Mouse (Mus musculus) heart, adult 2 months (tissue): ENCODE data around the gene Xpo6. TPM values are rescaled to one million over a fixed set of nuclear protein-coding genes. Genes with fewer than 3 reads are reported as not detected.

Experiments used
- DNase-seq, 2 experiments: peaks; one replicate each; pipeline ENCODE4 v3.0.0; 2021
- H3K27ac ChIP-seq: fragments of 200-600 bp; 2 replicates; pipeline ENCODE4 v1.8.1; 2022
- H3K27me3 ChIP-seq: fragments of 200-500 bp; 2 replicates; pipeline ENCODE4 v1.6.1; 2012; ENCODE audit warnings: mild to moderate bottlenecking, low read length, inconsistent platforms, mixed read lengths; ENCODE audit not compliant: control insufficient read depth, insufficient read depth
- H3K36me3 ChIP-seq: fragments of 200-500 bp; 2 replicates; pipeline ENCODE4 v1.6.1; 2012; ENCODE audit warnings: low read length, inconsistent platforms; ENCODE audit not compliant: control insufficient read depth, insufficient read depth
- H3K4me1 ChIP-seq: fragments of 200-500 bp; 2 replicates; pipeline ENCODE4 v1.6.1; 2011; ENCODE audit warnings: low read length; ENCODE audit not compliant: control insufficient read depth, insufficient read depth
- H3K4me3 ChIP-seq: fragments of 200-600 bp; 2 replicates; pipeline ENCODE4 v1.8.1; 2022
- H3K79me2 ChIP-seq: fragments of 200-500 bp; replicated peaks from 2 replicates; pipeline ENCODE4 v1.6.1; 2012; ENCODE audit warnings: mild to moderate bottlenecking, inconsistent platforms, low read length, moderate library complexity, mixed read lengths; ENCODE audit not compliant: control insufficient read depth, insufficient read depth
- H3K9ac ChIP-seq: fragments of 200-500 bp; 2 replicates; pipeline ENCODE4 v1.6.1; 2012; ENCODE audit warnings: low read depth, mild to moderate bottlenecking, control low read depth, inconsistent platforms, low read length, mixed read lengths
- CTCF ChIP-seq: fragments of 200-600 bp; IDR thresholded peaks from 2 replicates; pipeline ENCODE4 v1.8.1; 2022; ENCODE audit warnings: antibody characterized with exemption, mild to moderate bottlenecking, moderate library complexity
- EP300 ChIP-seq: fragments of 200-500 bp; IDR thresholded peaks from 2 replicates; pipeline ENCODE4 v1.6.1; 2011; ENCODE audit warnings: low read depth, low read length, control low read depth; ENCODE audit not compliant: insufficient read depth
- POLR2A ChIP-seq: fragments of 200-500 bp; IDR thresholded peaks from 2 replicates; pipeline ENCODE4 v1.6.1; 2011; ENCODE audit warnings: mild to moderate bottlenecking, low read depth, low read length, control low read depth; ENCODE audit not compliant: insufficient read depth
- WGBS: fragments of 180-500 bp; shearing (Covaris S2); methylation state at CpG from one replicate; pipeline ENCODE4 v1.1.7; 2018; 5-methylcytosine and 5-hydroxymethylcytosine counted together
- intact Hi-C: fragments of 180-260 bp; cut with DNase I; formaldehyde crosslinking; loops from one replicate; pipeline ENCODE4 v1.15.1; 2025
- polyA plus RNA-seq: library from polyadenylated mRNA; depleted of rRNA; stranded (reverse); fragments of >200 nt; gene quantifications from 2 replicates; pipeline ENCODE4 v1.2.3, GENCODE M21; 2012
- total RNA-seq, 2 experiments: library from RNA; stranded (reverse); gene quantifications; 2 replicates each; pipeline ENCODE4 v1.2.3; 2021

The Xpo6 gene
- total and polyA plus RNA-seq, 3 experiments: 16.5 to 133 (median 16.8) TPM

GRCm38 (mm10) chr7:126087602-126088001, 112.7 kb downstream of the Xpo6 start:
- intact Hi-C loops: loop anchor here (2.0 to 10.0 kb wide), 3 partner anchors 153 to 410 kb away; no protein-coding TSS in a partner anchor
- H3K4me1 ChIP-seq: 0 out of 2 replicates have a peak, but pooled peaks cover 1% of the 10 kb centered on the region
- H3K79me2 ChIP-seq: no peaks in the 10 kb centered on the region
- H3K4me3 ChIP-seq: no peak overlapping the region
- no peak overlapping the region for H3K9ac ChIP-seq
- no peak overlapping the region for H3K27ac ChIP-seq
- TF ChIP-seq EP300 (no peak), CTCF (no peak), POLR2A (no peak)
- H3K27me3 ChIP-seq: no peaks in the 10 kb centered on the region
- WGBS: 48% methylated on average over 10 of the region's 10 CpGs
- no peak for DNase-seq
- no peaks in the 10 kb centered on the region for H3K36me3 ChIP-seq

- intact Hi-C loops: loop anchor here (5.0 to 10.0 kb wide), 2 partner anchors 152 to 409 kb away; no protein-coding TSS in a partner anchor
- Histone ChIP-seq H3K36me3 (no peaks in the 10 kb centered on the region), H3K27ac (no peak overlapping the region), H3K79me2 (no peaks in the 10 kb centered on the region), H3K27me3 (peaks cover 3% of the 10 kb centered on the region; the same call in 1 of the 2 replicates), H3K4me3 (no peak overlapping the region), H3K9ac (no peak overlapping the region), H3K4me1 (0 out of 2 replicates have a peak, but pooled peaks cover 1% of the 10 kb centered on the region)
- no peak for DNase-seq
- TF ChIP-seq CTCF (no peak), EP300 (no peak), POLR2A (no peak)
- WGBS: 31% methylated on average over 6 of the region's 6 CpGs
These were observed 114.0 kb downstream of the Xpo6 start for GRCm38 (mm10) chr7:126086321-126086741.

- TF ChIP-seq POLR2A: no peak
- no peak for TF ChIP-seq CTCF
- TF ChIP-seq EP300: no peak
- Histone ChIP-seq H3K4me3 (no peak overlapping the region), H3K4me1 (0 out of 2 replicates have a peak, but pooled peaks cover 1% of the 10 kb centered on the region), H3K36me3 (no peaks in the 10 kb centered on the region), H3K9ac (no peak overlapping the region), H3K27me3 (peaks cover 3% of the 10 kb centered on the region; the same call in 1 of the 2 replicates), H3K27ac (no peak overlapping the region), H3K79me2 (no peaks in the 10 kb centered on the region)
- no peak for DNase-seq
- 92% methylated on average over 9 of the region's 9 CpGs for WGBS
- intact Hi-C loops: loop anchor here (5.0 to 10.0 kb wide), 2 partner anchors 150 to 408 kb away; no protein-coding TSS in a partner anchor
These were observed 115.1 kb downstream of the Xpo6 start for GRCm38 (mm10) chr7:126085154-126085553.

- intact Hi-C loops: loop anchor here (2.0 to 10.0 kb wide), 4 partner anchors 125 to 317 kb away; no protein-coding TSS in a partner anchor
- DNase-seq: no peak
- Histone ChIP-seq H3K4me3 (no peak overlapping the region), H3K4me1 (0 out of 2 replicates have a peak, but pooled peaks cover 1% of the 10 kb centered on the region), H3K27me3 (peaks cover 3% of the 10 kb centered on the region; the same call in 1 of the 2 replicates), H3K9ac (no peak overlapping the region), H3K79me2 (no peaks in the 10 kb centered on the region), H3K36me3 (no peaks in the 10 kb centered on the region), H3K27ac (no peak overlapping the region)
- TF ChIP-seq CTCF (no peak), POLR2A (no peak), EP300 (no peak)
- WGBS: 44% methylated on average over 4 of the region's 4 CpGs
These were observed 116.3 kb downstream of the Xpo6 start for GRCm38 (mm10) chr7:126083980-126084348.

- WGBS: 18% methylated on average over 9 of the region's 9 CpGs
- Histone ChIP-seq H3K4me3 (no peak overlapping the region), H3K79me2 (no peaks in the 10 kb centered on the region), H3K36me3 (no peaks in the 10 kb centered on the region), H3K27me3 (peaks cover 3% of the 10 kb centered on the region; the same call in 1 of the 2 replicates), H3K9ac (no peak overlapping the region), H3K27ac (no peak overlapping the region), H3K4me1 (0 out of 2 replicates have a peak, but pooled peaks cover 1% of the 10 kb centered on the region)
- no peak for TF ChIP-seq POLR2A
- no peak for TF ChIP-seq EP300
- peak; percentile 57 for TF ChIP-seq CTCF
- intact Hi-C loops: loop anchor here (2.0 to 10.0 kb wide), 4 partner anchors 125 to 316 kb away; no protein-coding TSS in a partner anchor
- no peak for DNase-seq
These were observed 116.8 kb downstream of the Xpo6 start for GRCm38 (mm10) chr7:126083341-126083979.
